Comparison of ENCODE assay signal across 8 mouse cellular contexts in genomic region chr2:158361678-158362320, GRCm38 (mm10). TPM values are rescaled to one million over a fixed set of nuclear protein-coding genes. Genes with fewer than 3 reads are reported as not detected.
DNase-seq lines count a peak whose midpoint lies in the region; ATAC-seq and TF ChIP-seq lines count a peak whose summit lies in the region.

No protein-coding gene starts in this region.

- peak overlapping the region; percentile 85 for H3K27ac ChIP-seq in kidney, embryonic 15.5 days
- no peak overlapping the region for H3K27ac ChIP-seq in bone marrow, adult 2 months (ENCODE audit: control insufficient read depth, insufficient read depth, low read depth, low read length, poor library complexity)
- H3K27ac ChIP-seq in hindbrain, embryonic 10.5 days, result peak overlapping the region; percentile 95

- no peaks in the 10 kb centered on the region for H3K27me3 ChIP-seq in kidney, embryonic 15.5 days
- peaks cover 3% of the 10 kb centered on the region; the same call in 1 of the 2 replicates for H3K27me3 ChIP-seq in hindbrain, embryonic 10.5 days (ENCODE audit: insufficient read depth, poor library complexity, severe bottlenecking)

- WGBS in kidney, embryonic 15.5 days, result 43% methylated on average over 8 of the region's 8 CpGs
- WGBS in bone marrow, adult 2 months, result 35% methylated on average over 8 of the region's 8 CpGs
- WGBS in hindbrain, embryonic 10.5 days, result 38% methylated on average over 8 of the region's 8 CpGs

- no peaks in the 10 kb centered on the region for H3K9me3 ChIP-seq in kidney, embryonic 15.5 days (replicated peaks)
- H3K9me3 ChIP-seq in hindbrain, embryonic 10.5 days, result no peaks in the 10 kb centered on the region

- H3K9ac ChIP-seq in kidney, embryonic 15.5 days, result no peak overlapping the region

- peak overlapping the region; percentile 78 for H3K4me2 ChIP-seq in kidney, embryonic 15.5 days

- H3K4me3 ChIP-seq in kidney, embryonic 15.5 days (replicated peaks), result peak overlapping the region; percentile 88
- peak overlapping the region; percentile 46 for H3K4me3 ChIP-seq in bone marrow, adult 2 months (replicated peaks; ENCODE audit: control insufficient read depth, low read depth, low read length)
- H3K4me3 ChIP-seq in hindbrain, embryonic 10.5 days, result peak overlapping the region; percentile 84

- peaks cover 28% of the 10 kb centered on the region for H3K4me1 ChIP-seq in kidney, embryonic 15.5 days
- H3K4me1 ChIP-seq in bone marrow, adult 2 months (ENCODE audit: control insufficient read depth, insufficient read depth, low read length), result peaks cover 1% of the 10 kb centered on the region; the same call in 1 of the 2 replicates
- H3K4me1 ChIP-seq in hindbrain, embryonic 10.5 days (replicated peaks), result peaks cover 27% of the 10 kb centered on the region

- DNase-seq in kidney, postnatal 25 days, result no peak
- no peak for DNase-seq in hindbrain, embryonic 10.5 days (ENCODE audit: low spot score)
- no peak for DNase-seq in thymus, postnatal 36 days
- no peak for DNase-seq in cerebellum, postnatal 36 days
- no peak for DNase-seq in right cerebral cortex, postnatal 4 days

- no peak for TF ChIP-seq POLR2A in bone marrow, adult 2 months (IDR thresholded peaks at IDR 0.05; ENCODE audit: borderline replicate concordance, control insufficient read depth, low read depth, low read length)

- H3K36me3 ChIP-seq in kidney, embryonic 15.5 days, result peaks cover 38% of the 10 kb centered on the region
- H3K36me3 ChIP-seq in hindbrain, embryonic 10.5 days, result peaks cover 37% of the 10 kb centered on the region

- TF ChIP-seq CTCF in bone marrow, adult 2 months (IDR thresholded peaks at IDR 0.05; ENCODE audit: control insufficient read depth, insufficient read depth, low read length), result 0 out of 2 replicates have a peak, but pooled peaks have one; percentile 5

- peak; percentile 47; the same call in 1 of the 2 replicates for ATAC-seq in kidney, embryonic 15.5 days (replicated peaks; ENCODE audit: low FRiP score)
- ATAC-seq in megakaryocyte-erythroid progenitor cell, adult 5-6 weeks (replicated peaks; ENCODE audit: low FRiP score, low TSS enrichment, poor library complexity, severe bottlenecking), result peak; percentile 22; the same call in 1 of the 2 replicates

RNA-seq across cellular contexts. Expression of gene Snhg11, which starts 13.6 kb away (rescaled TPM):
- polyA plus RNA-seq in kidney, embryonic 15.5 days (2015; fragmentation: Nextera tagmentation; extraction: Ambion mirVana), result 4.9 and 8.0 TPM in 2 replicates
- 0.65 and 2.6 TPM in 2 replicates for polyA plus RNA-seq in bone marrow, adult 2 months (2011; ENCODE audit: insufficient read depth, insufficient read length, low replicate concordance, missing spikeins)
- 41.0 and 88.9 TPM in 2 replicates for polyA plus RNA-seq in hindbrain, embryonic 10.5 days (2016; fragmentation: Nextera tagmentation; extraction: Ambion mirVana)
- total RNA-seq in megakaryocyte-erythroid progenitor cell, adult 5-6 weeks (2014; fragmentation: Nextera tagmentation), result not detected in 2 replicates
- total RNA-seq in megakaryocyte-erythroid progenitor cell, adult 5-6 weeks (2017), result not detected in 2 replicates

RNA-seq across cellular contexts. Expression of gene Ralgapb, which starts 47.8 kb away (rescaled TPM):
- 15.5 and 16.2 TPM in 2 replicates for polyA plus RNA-seq in kidney, embryonic 15.5 days (2015; fragmentation: Nextera tagmentation; extraction: Ambion mirVana)
- polyA plus RNA-seq in bone marrow, adult 2 months (2011; ENCODE audit: insufficient read depth, insufficient read length, low replicate concordance, missing spikeins), result 7.1 and 16.6 TPM in 2 replicates
- 12.8 and 12.9 TPM in 2 replicates for polyA plus RNA-seq in hindbrain, embryonic 10.5 days (2016; fragmentation: Nextera tagmentation; extraction: Ambion mirVana)
- total RNA-seq in megakaryocyte-erythroid progenitor cell, adult 5-6 weeks (2014; fragmentation: Nextera tagmentation), result 32.2 and 52.0 TPM in 2 replicates
- 26.3 and 32.6 TPM in 2 replicates for total RNA-seq in megakaryocyte-erythroid progenitor cell, adult 5-6 weeks (2017)

RNA-seq across cellular contexts. Expression of gene Lbp, which starts 55.5 kb away (rescaled TPM):
- 24.7 and 27.2 TPM in 2 replicates for polyA plus RNA-seq in kidney, embryonic 15.5 days (2015; fragmentation: Nextera tagmentation; extraction: Ambion mirVana)
- 14.8 and 23.0 TPM in 2 replicates for polyA plus RNA-seq in bone marrow, adult 2 months (2011; ENCODE audit: insufficient read depth, insufficient read length, low replicate concordance, missing spikeins)
- 2.2 and 3.4 TPM in 2 replicates for polyA plus RNA-seq in hindbrain, embryonic 10.5 days (2016; fragmentation: Nextera tagmentation; extraction: Ambion mirVana)
- total RNA-seq in megakaryocyte-erythroid progenitor cell, adult 5-6 weeks (2014; fragmentation: Nextera tagmentation), result 3.6 TPM in 1 of 2 replicates, not detected in the other
- 1.9 TPM in 1 of 2 replicates, not detected in the other for total RNA-seq in megakaryocyte-erythroid progenitor cell, adult 5-6 weeks (2017)
